Mouse (Mus musculus) thymus, adult 2 months (tissue): ENCODE measurements at regions not wholly inside any gene's neighbourhood (a gene's known extent, or its start where the extent isn't known, plus 50 kb on each side); places are given as distances from the start of the nearest gene placed in this dataset.

Experiments used
- CTCF ChIP-seq: fragments of 200-500 bp; IDR thresholded peaks from 2 replicates; pipeline ENCODE4 v1.5.1; 2012; ENCODE audit warnings: mild to moderate bottlenecking, control low read depth, low read length, moderate library complexity, borderline replicate concordance; ENCODE audit not compliant: control insufficient read depth, poor library complexity, insufficient read depth; ENCODE audit errors: extremely low read depth
- POLR2A ChIP-seq: fragments of 200-500 bp; IDR thresholded peaks from 2 replicates; pipeline ENCODE4 v1.6.1; 2012; ENCODE audit warnings: mild to moderate bottlenecking, low read length, control low read depth, moderate library complexity; ENCODE audit not compliant: control insufficient read depth, poor library complexity, insufficient read depth; ENCODE audit errors: extremely low read depth

- TF ChIP-seq POLR2A (no peak), CTCF (no peak)
Measured at GRCm38 (mm10) chr10:38419771-38420170, 401.8 kb downstream of the Rfpl4b start.
